Mouse (Mus musculus) retina, embryonic 14.5 days (tissue): ENCODE data around the gene Celf5.
A peak's percentile ranks its signal among the peaks of the same experiment; 100 is the strongest.

Experiments
- DNase-seq: peaks from one replicate; pipeline ENCODE4 v3.0.0-alpha.2; 2015; ENCODE audit warnings: low spot score

The Celf5 gene

DNA sequence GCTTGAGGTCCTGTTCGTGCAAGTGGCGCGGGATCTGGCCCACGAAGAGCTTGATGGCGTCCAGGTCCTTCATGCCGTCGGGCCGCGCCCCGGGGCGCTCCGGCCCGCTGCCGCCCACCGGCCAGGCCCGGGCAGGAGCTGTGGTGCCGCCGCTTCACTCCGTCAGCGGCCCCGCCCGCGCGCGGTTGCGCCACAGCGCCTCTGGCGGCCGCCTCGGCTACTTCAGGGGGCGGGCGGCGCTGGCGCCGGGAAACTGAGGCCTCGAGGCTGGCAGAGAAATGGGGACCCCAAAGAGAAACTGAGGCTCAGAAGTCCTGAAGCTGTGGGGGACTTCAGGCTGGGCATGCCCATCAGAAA lies at the start of gene Celf5:
Gene Celf5 (minus strand): TSS at position 177 of the 357 bp plus-strand sequence.
- peak; percentile 72 for DNase-seq

DNA sequence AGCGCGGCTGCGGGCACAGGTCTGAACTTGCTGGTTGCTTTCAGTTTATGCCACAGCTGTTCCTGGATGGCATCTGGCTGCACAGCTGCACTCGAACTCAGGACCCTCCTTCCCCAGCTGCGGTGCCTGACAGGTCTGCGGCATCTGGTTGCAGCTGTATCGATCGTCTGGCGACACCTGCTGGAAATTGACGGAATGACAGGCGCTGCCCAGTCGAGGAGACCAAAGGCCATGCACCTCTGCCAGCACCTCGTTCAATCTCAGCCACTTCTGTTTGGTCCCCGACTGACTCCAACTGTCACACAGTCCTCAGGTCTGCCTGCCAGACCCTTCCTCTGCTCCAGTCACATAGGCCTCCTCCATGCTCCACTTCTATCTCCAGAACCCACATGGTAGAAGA lies 44.3 kb upstream of the Celf5 start:
- DNase-seq, result peak; percentile 88

DNA sequence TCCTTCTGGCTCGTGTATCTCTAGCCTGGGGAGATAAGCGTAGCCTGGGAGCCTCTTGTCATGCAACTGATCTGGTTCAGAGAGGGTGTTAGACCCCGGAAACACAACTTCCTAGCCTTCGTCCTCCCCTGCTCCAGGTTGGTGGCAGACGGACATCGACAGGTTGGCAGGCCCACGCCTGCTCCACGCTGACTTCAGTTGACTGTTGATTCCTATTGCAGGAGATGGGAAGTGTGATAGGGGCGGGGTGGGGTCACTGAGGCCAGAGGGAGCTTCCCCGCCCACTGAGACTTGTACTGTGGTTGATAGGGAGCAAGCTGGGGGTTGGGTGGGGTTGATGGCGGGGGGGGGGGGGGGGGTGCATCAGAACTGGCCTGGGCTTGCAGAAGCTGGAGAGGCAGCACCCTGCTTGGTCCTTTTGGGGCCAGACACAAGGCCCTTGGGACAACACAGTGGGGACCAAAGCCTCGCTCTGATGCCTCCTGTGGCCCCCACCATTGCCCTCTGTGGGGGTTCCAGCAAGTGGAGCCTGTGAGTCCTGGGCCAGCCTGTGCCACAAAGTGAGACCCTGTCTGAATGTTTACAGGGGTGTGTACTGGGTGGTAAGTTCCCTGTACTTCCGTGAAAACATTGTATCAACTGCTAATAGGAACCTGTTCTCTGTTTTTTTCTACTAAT lies 42.6 kb upstream of the Celf5 start:
- DNase-seq, result no peak

DNA sequence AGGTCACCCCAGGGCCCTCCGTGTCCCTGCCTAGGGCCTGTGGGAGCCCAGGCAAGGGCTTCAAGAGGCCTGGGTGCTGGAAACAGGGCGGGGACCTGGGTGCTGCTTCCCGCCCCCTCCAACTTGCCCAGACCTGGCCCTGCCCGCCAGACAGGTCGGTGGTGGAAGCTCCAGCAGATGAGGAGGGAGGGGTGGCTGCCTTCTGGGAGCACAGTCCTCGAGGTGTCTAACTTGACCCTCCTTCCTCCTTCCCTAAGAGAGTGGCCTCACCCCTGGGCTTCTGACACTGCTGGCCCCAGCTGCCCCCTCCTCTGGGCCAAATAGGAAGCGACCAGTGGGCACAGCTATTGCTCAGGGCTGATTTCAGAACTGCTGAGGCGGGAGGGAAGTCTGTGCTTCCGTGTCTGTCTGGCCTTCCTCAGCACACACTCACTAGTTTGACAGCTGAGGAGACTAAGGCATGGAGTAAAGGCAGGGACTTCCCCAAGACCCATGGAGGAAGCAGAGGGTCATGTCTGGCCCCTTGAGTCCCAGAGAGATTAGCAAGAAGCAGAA lies 41.6 kb upstream of the Celf5 start, which contains the start of gene Gna15:
Gene Gna15 (minus strand): TSS at position 175 of the 555 bp plus-strand sequence.
- DNase-seq, result no peak

DNA sequence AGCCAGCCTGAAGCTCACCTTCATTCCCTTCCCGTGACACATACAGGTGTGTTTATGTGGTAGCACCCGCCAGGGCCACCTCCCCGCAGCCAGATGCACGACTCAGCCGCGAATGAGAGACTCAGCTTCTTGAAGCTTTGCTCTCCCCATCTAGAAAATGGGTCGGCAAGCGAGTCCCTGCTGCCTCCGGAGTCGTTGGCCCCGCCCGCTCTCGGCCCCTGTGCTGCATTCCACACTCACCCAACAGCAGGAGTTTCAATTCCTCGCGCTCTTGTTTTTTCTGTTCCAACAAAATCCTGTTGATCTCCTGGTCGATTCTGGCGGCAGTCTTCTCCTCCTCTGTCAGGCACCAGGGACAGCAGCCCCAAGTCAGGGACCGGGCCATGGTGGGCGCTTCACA lies 41.1 kb upstream of the Celf5 start:
- DNase-seq, result no peak

DNA sequence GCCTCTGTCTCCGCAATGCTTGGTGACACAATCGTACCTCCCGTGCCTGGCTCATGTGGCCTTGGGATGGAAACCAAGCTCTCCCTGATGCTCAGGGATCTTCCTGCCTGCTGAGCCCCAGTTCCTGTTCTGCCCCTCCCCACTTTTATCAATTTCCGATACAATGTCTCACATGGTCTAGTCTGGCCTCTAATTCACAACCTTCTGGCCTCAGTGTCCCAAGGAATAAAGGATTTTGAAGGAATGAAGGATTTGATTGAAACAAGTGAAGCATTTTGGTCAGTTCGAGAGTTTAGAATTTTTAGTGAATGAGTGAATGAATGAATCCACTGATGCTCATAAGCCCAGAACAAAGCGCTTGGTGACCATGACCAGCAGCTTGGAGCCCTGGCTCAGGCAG lies 40.6 kb upstream of the Celf5 start:
- DNase-seq, result no peak

DNA sequence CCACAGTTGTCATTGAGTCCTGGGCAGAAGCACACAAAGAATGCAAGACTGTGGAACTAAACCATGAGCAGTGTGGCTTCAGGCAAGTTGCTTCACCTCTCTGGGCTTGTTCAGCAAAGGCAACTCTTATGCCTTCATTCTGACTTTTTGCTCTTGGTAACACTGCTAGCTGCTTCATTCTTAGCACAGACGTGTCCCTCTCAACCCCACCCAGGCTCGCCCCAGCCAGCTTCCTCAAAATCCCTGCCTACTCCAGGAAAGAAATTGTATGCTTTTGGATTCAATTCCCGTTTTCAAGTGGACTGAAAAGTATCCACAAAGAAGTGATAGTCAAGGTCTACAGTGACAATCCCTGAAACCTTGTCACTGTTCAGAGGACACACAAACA lies 37.5 kb upstream of the Celf5 start:
- DNase-seq, result no peak

DNA sequence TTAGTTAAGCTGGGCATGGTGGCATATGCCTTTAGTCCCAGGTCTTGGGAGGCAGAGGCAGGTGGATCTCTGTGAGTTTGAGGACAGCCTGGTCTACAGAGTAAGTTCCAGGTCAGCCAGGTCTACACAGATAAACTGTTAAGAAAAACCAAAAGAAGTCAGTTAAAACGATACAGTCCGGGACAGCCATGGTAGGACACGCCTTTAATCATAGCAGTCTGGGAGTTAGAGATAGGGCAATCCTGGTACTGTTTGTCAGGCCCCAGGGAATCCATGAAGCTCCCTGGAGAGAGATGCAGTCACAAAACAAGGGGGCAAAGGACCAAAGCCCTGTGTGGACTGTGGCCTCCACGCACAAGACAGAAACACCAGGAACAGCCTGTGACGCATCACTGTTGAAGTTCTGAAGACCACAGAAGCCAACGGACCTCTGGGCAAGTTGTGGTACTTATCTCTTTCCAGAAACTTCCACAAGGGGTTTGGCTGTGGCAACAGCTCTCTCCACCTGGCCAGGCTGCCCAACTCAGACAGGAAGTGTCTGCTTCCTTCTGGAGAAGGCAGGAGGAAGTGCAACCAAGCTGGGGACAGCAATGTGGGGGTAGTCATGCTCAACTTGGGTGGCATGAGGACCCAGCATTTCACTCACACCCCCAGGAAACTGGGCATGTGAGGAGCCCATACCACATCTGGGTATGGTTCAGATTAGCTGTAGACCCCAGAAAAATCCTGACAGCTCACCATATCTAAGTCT lies 36.9 kb upstream of the Celf5 start:
- no peak for DNase-seq

DNA sequence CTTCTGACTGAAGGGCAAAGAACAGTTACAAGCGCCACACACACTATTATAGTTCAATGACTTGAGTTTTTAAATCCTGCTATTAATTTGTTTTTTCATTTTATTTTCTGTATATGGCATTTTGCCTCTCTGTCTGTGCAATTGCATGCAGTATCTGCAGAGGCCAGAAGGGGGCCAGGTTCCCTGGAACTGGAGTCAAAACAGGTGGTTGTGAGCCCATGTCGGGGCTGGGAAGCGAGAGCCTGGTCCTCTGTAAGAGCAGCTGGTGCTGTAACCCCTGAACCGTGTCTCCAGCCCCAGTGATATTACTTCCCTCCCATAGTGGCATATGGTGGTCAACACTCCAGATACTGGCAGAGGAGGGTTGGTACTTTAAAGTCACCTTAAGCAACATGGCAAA lies 36.0 kb upstream of the Celf5 start:
- peak; percentile 78 for DNase-seq

DNA sequence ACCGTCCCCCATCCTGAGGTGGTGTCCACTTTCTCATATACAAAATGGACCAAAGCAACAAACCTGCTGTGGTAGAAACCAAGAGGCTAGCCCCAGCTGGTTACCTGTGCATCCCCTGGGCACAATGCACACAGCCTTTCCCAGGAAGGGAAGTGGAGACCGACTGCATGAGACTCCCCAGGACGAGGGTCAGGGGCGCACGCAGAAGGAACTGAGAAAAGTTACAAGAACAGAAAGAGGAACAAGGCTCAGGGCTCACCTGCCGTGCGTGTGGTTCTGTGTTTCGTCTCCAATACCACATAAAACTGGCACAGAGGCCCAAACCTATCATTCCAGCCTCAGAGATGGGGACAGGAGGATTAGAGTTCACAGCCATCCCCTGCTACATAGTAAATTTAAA lies 34.7 kb upstream of the Celf5 start:
- no peak for DNase-seq

DNA sequence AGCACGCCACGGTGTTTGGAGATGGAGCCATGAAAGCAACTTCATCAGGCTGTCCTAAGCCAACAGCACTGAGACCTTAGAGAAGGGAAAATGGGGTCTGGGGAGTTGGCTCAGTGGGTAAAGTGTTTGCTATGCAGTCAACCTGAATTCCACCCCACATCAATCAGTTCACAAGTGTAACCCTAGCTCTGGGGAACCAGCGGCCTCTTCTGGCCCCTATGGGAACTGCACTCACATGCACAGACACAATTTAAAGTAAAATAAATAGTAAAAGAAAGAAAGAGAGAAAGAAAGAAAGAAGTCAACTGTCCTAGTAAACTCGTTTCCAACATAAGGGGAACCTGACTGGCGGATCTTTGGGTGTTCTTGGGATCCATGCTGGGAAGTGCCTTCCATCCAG lies 31.3 kb upstream of the Celf5 start:
- no peak for DNase-seq

DNA sequence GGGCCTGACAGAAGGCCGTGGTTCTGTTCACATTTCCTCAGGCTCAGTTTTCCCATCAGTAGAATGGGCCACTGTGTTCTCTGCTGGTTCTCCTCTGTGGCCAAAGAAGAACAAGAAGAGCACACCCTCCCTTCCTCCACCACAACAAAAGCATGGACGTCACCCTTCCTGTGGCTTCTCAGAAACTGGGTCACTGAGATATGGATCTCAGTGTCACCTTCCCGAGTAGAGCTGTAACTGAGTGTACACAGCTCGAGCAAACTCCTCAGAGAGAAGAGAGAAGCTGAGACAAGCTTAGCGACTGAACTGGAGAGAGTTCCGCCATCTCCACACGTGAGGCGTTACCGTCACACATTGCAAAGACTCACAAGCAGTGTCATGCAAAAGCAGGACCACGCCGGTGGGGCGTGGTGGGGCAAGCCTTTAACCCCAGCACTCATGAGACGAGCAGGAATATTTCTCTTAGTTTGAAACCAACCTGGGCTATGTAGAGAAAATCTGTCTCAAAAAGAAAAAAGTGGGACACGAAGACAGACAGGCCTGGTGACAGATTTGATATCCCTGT lies 27.8 kb upstream of the Celf5 start:
- no peak for DNase-seq

DNA sequence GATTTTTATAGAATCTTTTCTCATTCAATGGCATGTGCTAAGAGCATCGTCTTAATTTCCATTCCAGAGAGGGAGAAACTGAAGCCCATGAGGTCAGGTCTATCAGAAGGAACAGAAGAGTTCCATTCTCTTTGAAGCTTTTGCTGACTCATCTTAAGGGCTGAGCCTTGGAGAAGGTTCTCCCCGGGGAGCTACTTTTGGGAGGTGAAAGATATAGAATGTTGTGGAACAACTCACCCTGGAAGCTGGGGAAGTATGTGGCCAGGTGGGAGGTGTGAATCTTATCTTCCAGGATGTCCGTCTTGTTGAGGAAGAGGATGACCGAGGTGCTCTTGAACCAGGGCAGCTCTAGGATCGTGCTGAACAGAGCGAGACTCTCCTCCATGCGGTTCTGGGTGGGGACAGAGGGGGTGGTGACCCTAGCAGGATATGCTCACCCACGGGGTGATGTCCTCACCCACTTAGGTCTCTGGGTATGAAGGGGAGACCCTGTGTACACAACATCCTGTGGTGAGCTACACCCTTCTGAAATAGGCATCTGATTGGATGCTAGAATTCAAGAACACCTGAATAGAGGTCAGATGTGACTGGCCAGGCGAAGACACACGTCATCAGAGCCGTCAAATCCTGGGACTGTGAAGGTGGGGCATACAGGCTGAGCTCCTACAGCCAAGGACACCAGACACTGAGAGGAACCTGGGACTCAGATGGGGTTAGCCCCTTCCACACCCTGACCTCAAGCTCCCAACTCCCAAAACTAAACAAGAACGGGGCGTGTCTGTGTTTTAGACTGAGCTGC lies 25.4 kb upstream of the Celf5 start:
- DNase-seq, result no peak

DNA sequence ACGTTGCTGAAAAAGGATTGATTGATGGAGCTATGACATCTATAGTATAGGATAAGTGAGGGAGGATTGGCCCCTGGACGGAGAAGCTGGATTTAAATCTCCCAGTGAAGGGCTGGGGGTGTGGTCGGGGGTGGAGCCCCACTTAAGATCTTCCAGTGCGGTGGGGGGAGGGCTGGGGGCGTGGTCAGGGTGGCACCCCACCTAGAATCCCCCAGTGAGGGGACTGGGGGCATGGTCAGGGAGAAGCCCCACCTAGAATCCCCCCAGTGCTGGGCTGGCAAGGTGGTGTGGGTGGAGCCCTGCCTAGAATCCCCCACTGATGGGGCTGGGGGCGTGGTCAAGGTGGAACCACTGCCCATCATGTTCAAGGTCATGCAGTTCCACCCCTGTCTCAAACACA lies 24.6 kb upstream of the Celf5 start:
- DNase-seq, result no peak

DNA sequence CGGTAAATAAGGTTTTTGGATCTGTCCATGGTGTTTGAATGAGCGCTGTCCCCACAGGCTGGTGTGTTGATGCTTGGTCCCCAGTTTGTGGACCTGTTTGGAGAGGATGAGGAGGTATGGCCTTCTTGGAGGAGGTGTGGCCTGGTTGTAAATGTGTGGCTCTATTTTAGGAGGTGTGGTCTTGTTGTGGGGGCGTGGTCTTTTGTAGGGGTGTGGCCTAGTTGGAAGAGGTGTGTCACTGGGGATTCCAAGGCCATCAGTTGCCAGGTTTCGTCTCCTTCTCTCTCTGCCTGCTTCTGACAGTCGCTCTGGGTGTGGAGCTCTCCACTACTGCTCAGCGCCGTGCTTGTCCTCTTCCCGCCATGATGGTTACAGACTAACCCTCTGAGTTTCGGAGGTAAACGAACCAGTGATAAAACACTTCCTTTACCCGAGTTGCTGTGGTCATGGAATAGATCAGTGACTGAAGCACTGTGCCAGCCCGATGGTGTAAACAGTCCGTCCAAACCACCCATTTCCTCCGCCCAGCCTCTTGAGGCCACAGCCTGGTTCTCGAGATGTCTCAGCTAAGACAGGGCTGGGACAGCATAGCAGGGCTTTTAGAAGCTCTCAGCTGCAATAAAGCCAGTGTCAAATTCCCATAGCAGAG lies 22.6 kb upstream of the Celf5 start:
- no peak for DNase-seq

DNA sequence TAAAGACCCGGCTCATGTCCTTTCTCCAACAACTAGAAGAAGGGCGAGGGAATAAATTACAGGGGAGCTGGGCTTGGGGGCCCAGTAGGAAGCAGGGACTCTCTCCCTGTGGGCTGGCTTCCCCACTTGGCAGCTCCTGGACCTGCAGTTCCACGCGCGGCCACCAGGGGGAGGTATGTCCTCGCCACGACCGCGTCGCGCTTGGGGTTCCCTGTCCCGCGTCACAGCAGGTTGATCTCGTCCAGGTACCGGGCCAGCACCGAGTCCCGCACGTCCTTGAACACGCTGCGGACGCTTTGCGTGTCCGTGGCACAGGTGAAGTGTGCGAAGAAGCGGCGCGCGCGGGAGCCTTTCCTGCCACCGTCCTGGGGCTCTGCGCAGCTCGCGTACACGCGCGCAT lies 20.1 kb upstream of the Celf5 start:
- peak; percentile 85 for DNase-seq

DNA sequence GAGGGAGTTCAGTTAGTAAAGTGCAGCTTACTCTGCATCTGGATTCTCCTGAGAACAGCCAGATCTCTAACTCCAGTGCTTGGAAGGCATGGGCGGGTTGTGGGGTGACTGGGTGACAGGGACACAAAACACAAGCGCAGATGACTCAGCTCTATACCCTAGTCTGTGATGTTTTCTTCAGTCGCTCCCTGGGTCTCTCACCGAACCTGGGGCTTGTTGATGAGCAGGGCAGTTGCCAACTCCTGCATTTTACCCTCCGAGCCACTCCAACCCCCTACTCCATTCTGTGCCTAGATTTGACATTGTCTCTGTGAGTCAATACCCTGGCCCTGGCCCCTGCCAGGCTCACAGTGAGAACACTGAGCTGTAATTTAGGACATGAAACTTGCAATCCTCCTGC lies 19.4 kb upstream of the Celf5 start:
- DNase-seq, result no peak

DNA sequence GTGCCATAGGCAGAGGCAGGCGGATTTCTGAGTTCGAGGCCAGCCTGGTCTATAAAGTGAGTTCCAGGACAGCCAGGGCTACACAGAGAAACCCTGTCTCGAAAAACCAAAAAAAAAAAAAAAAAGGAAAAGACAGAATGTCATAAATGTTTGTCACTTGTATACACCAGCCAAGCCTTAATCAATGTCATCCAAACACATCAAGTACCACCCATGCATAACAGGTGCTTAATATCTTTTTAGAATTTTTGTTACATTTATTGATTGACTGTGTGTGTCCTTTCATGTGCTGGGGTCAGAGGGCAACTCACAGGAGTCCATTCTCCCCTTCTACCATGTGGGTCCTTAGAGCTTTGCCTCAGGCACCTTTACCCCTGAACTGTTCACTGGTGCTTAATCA lies 17.5 kb upstream of the Celf5 start, which contains the start of gene S1pr4:
Gene S1pr4 (minus strand): TSS at position 101 of the 400 bp plus-strand sequence.
- no peak for DNase-seq

DNA sequence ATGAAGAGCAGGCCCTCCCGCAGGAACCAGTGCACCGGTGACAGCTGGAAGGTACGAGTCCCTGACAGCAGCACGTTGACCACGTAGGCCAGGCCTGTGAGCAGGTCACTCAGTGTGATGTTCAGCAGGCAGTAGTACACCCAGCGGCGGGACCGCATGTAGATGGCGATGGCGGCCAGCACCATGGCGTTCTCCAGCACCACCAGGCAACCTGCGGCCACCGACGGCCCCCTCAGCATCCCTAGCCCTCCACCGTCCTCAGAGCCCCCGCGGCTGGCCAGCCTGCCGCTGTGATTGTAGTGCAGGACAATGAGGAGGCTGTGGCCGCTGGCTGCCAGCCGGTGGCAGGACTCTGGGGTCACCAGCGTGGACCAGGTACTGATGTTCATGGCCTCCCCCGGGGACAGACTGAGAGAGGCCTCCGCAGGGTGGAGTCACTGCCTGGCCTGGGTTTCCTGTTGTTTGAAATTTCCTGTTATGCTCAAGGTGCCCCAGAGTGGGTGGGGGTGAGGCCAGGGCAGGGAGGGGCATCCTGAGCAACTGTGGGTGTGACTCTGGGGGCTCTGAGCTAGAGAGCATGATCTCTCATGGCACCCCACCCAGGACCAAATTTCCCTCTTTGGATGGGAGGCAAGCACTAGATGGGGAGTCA lies 16.9 kb upstream of the Celf5 start:
- DNase-seq, result no peak

DNA sequence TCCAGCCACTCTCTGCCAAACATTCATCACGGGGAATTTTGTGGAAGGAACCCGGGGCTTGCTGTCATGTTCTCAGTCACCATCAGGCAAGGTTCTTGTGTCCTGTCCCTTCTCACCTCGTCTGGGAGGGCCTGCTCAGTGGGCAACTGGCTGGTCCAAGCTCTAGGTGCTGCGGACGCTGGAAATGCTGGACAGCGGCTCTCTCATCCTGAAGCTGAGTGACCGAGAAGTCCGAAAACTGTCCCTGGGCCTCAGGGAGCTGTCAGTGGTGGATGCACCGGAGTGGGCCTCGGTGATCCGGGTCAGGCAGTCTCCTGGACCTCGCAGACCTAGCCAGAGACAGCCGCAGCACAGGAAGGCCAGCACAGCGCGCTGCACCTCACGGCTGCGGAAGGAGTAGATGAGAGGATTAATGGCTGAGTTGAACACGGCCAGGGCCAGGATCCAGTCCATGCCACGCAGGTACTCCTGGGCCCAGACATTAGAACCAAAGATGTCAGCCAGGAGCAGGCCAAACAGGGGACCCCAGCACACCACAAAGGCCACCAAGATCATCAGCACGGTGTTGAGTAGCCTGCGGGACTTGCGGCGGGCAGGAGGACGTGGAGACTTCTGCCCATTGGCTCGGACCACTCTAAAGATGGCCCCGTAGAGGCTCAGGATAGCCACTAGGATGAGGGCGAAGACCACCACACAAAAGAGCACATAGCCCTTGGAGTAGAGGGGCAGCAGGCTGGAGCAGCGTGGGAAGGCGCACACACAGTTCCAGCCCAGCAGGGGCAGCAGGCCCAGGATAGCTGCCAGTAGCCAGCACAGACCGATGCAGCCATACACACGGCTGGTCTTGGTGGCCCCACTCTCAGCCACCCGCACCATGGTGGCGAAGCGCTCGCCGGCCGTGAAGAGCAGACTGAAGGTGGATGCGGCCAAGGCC lies 16.1 kb upstream of the Celf5 start:
- no peak for DNase-seq
